Mouse (Mus musculus) C2C12 (cell line): ENCODE measurements around the gene Zfp946.

Experiments
- CEBPB ChIP-seq: IDR thresholded peaks from one replicate; pipeline ENCODE4 v1.6.1; 2011; ENCODE audit warnings: low read depth, mild to moderate bottlenecking, control low read depth, moderate library complexity
- CTCF ChIP-seq: IDR thresholded peaks from one replicate; pipeline ENCODE4 v1.5.1; 2011; ENCODE audit not compliant: control insufficient read depth, insufficient read depth, insufficient read length
- MYOD1 ChIP-seq: IDR thresholded peaks from one replicate; pipeline ENCODE4 v1.6.1; 2011; ENCODE audit warnings: low read depth; ENCODE audit not compliant: control insufficient read depth, insufficient read length

- TF ChIP-seq CTCF (peak; percentile 3), CEBPB (no peak), MYOD1 (no peak)
These were observed 13.3 kb upstream of the Zfp946 start for GRCm38 (mm10) chr17:22410756-22411155.
